Mouse (Mus musculus) liver, postnatal 0 days (tissue): ENCODE results near the gene Xbp1.

Source experiments
- CTCF ChIP-seq: sonication (generic); IDR thresholded peaks from 2 replicates; pipeline ENCODE4 v1.5.1; 2016; ENCODE audit warnings: antibody characterized with exemption, low read depth
- EP300 ChIP-seq: IDR thresholded peaks from 2 replicates; pipeline ENCODE4 v1.6.1; 2016; ENCODE audit warnings: antibody characterized with exemption, low read depth, mild to moderate bottlenecking

- TF ChIP-seq CTCF (no peak), EP300 (no peak)
Measured at GRCm38 (mm10) chr11:5514091-5514490, 6.4 kb upstream of the Xbp1 start.
